8 mouse cellular contexts compared by ENCODE assay signal in the genomic region with DNA sequence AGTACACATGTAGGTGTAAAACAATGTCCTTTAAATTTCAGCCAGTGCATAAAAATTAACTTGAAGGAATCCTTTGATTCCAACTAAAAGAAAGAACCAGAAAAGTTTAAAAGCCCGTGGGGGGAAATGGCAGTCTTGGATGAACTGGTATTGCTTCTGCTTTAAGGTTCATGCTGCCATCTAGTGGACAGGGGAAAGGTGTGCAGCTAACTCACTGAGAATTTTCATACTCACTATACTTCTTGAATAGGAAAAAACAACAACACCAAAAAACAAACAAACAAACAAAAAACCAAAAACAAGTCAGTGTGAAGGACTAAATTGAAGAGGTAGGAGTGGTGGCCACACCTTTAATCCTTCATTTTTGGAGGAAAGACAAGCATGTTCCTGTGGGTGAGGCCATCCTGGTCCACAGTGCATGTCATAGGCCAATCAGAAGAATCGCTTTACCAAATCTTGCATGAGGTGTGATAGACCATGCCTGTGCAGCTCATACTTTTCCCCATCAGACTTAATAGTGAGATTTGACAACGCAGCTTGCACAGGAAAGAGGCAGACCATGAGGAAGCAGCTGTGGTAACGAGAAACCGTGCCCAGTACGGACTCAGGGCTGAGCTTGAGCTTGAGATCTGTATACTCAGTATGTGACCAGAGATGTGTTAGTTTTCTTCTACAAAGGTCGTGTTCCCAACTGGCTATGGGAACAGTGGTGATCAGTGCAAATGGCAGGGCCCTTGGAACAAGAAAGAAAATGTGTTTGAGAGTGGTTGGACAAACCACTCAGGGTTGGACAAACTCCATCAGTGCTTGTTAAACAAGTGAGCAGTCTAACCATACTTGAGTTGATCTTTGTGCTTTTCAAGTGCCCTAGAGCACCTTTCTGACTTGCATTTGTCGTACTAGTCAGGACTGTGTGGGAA. TPM values are rescaled to one million over a fixed set of nuclear protein-coding genes. Genes with fewer than 3 reads are reported as not detected.
DNase-seq lines count a peak whose midpoint lies in the region; ATAC-seq and TF ChIP-seq lines count a peak whose summit lies in the region.

No protein-coding gene starts in this region.

- peak; percentile 89 for TF ChIP-seq CTCF in kidney, postnatal 0 days (IDR thresholded peaks at IDR 0.05; ENCODE audit: low read depth)
- TF ChIP-seq CTCF in C2C12 (IDR thresholded peaks at IDR 0.05; ENCODE audit: control insufficient read depth, insufficient read depth, insufficient read length) (peak; percentile 13), MEL (IDR thresholded peaks at IDR 0.05 in 2 of 3, conservative IDR thresholded peaks at IDR 0.05 in 1 of 3; ENCODE audit: control insufficient read depth in 1 of 3, insufficient read depth in 1 of 3, low read depth in 2 of 3, low read length in 3 of 3, poor library complexity in 1 of 3, severe bottlenecking in 1 of 3) (peak; percentile 65 to 92 (median 86))

- TF ChIP-seq POLR2A in MEL (IDR thresholded peaks at IDR 0.05; ENCODE audit: control insufficient read depth in 1 of 2, insufficient read depth in 1 of 2, low read depth in 1 of 2, low read length in 2 of 2, poor library complexity in 1 of 2), result no peak

- no peaks in the 10 kb centered on the region for H3K79me3 ChIP-seq in C2C12 (ENCODE audit: low read depth)

- 70% methylated on average over 8 of the region's 8 CpGs for WGBS in kidney, postnatal 0 days
- WGBS in kidney, embryonic 16.5 days, result 71% methylated on average over 8 of the region's 8 CpGs

- TF ChIP-seq EP300 in MEL (IDR thresholded peaks at IDR 0.05; ENCODE audit: low read depth in 1 of 2, low read length in 2 of 2), result no peak

- DNase-seq in kidney, postnatal 0 days (ENCODE audit: low spot score), result peak; percentile 84
- peak; percentile 81 for DNase-seq in MEL (ENCODE audit: low read depth, low spot score)
- peak; percentile 81 for DNase-seq in embryo, embryonic 11 days
- DNase-seq in layer of hippocampus, adult 9-11 months, result peak; percentile 37
- peak; percentile 10 to 16 for DNase-seq in natural killer cell, adult 2 months (ENCODE audit: low spot score in 2 of 2)
- no peak for DNase-seq in urinary bladder, adult 18-20 months (ENCODE audit: low spot score in 2 of 2)

- H3K4me2 ChIP-seq in kidney, postnatal 0 days (ENCODE audit: low read length), result no peak overlapping the region
- H3K4me2 ChIP-seq in kidney, embryonic 16.5 days (replicated peaks; ENCODE audit: low read depth, low read length), result no peak overlapping the region

- H3K4me1 ChIP-seq in kidney, postnatal 0 days (replicated peaks; ENCODE audit: insufficient read depth, low read length), result no peaks in the 10 kb centered on the region
- no peaks in the 10 kb centered on the region for H3K4me1 ChIP-seq in kidney, embryonic 16.5 days (ENCODE audit: insufficient read depth, low read length)
- H3K4me1 ChIP-seq in MEL (ENCODE audit: control insufficient read depth in 1 of 2, insufficient read depth in 2 of 2, low read length in 2 of 2), result no peaks in the 10 kb centered on the region

- TF ChIP-seq RAD21 in MEL (IDR thresholded peaks at IDR 0.05; ENCODE audit: low read depth, low read length), result peak; percentile 81

- H3K9ac ChIP-seq in kidney, postnatal 0 days (ENCODE audit: low read depth, low read length), result no peak overlapping the region
- H3K9ac ChIP-seq in kidney, embryonic 16.5 days (replicated peaks; ENCODE audit: low read length), result no peak overlapping the region
- H3K9ac ChIP-seq in MEL (ENCODE audit: control insufficient read depth, low read depth, low read length, poor library complexity, severe bottlenecking), result no peak overlapping the region

- H3K79me2 ChIP-seq in C2C12 (ENCODE audit: control insufficient read depth, insufficient read depth) (peaks cover 8% of the 10 kb centered on the region), MEL (ENCODE audit: control insufficient read depth, insufficient read depth, low read length, poor library complexity) (no peaks in the 10 kb centered on the region)

- no peak overlapping the region for H3K27ac ChIP-seq in kidney, postnatal 0 days
- no peak overlapping the region for H3K27ac ChIP-seq in kidney, embryonic 16.5 days (ENCODE audit: low read length)
- H3K27ac ChIP-seq in MEL (ENCODE audit: control insufficient read depth, low read depth, low read length), result no peak overlapping the region

- H3K36me3 ChIP-seq in kidney, postnatal 0 days (ENCODE audit: insufficient read depth, low read length), result no peaks in the 10 kb centered on the region
- H3K36me3 ChIP-seq in kidney, embryonic 16.5 days (ENCODE audit: insufficient read depth, low read length), result no peaks in the 10 kb centered on the region
- H3K36me3 ChIP-seq in C2C12 (ENCODE audit: control insufficient read depth, insufficient read depth), result no peaks in the 10 kb centered on the region
- H3K36me3 ChIP-seq in MEL (ENCODE audit: control insufficient read depth in 1 of 2, insufficient read depth in 2 of 2, low read length in 2 of 2), result no peaks in the 10 kb centered on the region

- no peak for ATAC-seq in kidney, postnatal 0 days (replicated peaks; ENCODE audit: low FRiP score, low read depth)
- no peak for ATAC-seq in kidney, embryonic 16.5 days (ENCODE audit: low FRiP score, low TSS enrichment)

- H3K4me3 ChIP-seq in kidney, postnatal 0 days (replicated peaks; ENCODE audit: low read depth, low read length), result no peak overlapping the region
- no peak overlapping the region for H3K4me3 ChIP-seq in kidney, embryonic 16.5 days (ENCODE audit: low read length)
- H3K4me3 ChIP-seq in C2C12 (ENCODE audit: insufficient read depth, poor library complexity, severe bottlenecking) (no peak overlapping the region), MEL (ENCODE audit: control insufficient read depth in 1 of 2, insufficient read depth in 1 of 2, low read depth in 2 of 2, low read length in 2 of 2) (no peak overlapping the region)

- no peaks in the 10 kb centered on the region for H3K9me3 ChIP-seq in kidney, postnatal 0 days (replicated peaks; ENCODE audit: low read length)
- H3K9me3 ChIP-seq in kidney, embryonic 16.5 days (ENCODE audit: low read length), result no peaks in the 10 kb centered on the region
- no peaks in the 10 kb centered on the region for H3K9me3 ChIP-seq in MEL (replicated peaks; ENCODE audit: insufficient read depth, low read length)

- H3ac ChIP-seq in C2C12 (ENCODE audit: control insufficient read depth, insufficient read length, low read depth), result no peak overlapping the region

- H3K27me3 ChIP-seq in kidney, postnatal 0 days (ENCODE audit: insufficient read depth, low read length), result no peaks in the 10 kb centered on the region
- H3K27me3 ChIP-seq in kidney, embryonic 16.5 days (ENCODE audit: insufficient read depth, low read length), result no peaks in the 10 kb centered on the region
- H3K27me3 ChIP-seq in C2C12 (ENCODE audit: control insufficient read depth, insufficient read depth, insufficient read length), result no peaks in the 10 kb centered on the region
- H3K27me3 ChIP-seq in MEL (ENCODE audit: control insufficient read depth in 1 of 2, insufficient read depth in 2 of 2, low read length in 2 of 2), result no peaks in the 10 kb centered on the region

TF ChIP-seq in C2C12, 6 proteins besides CTCF, POLR2A, EP300 and RAD21:
- TF ChIP-seq FOSL1 (IDR thresholded peaks at IDR 0.05; ENCODE audit: insufficient read depth, low read length, poor library complexity, severe bottlenecking) (no peak), MAX (IDR thresholded peaks at IDR 0.05) (no peak), MYOG (IDR thresholded peaks at IDR 0.05; ENCODE audit: control insufficient read depth, extremely low read depth, insufficient read length) (no peak), CEBPB (IDR thresholded peaks at IDR 0.05; ENCODE audit: low read depth) (no peak), MYOD1 (IDR thresholded peaks at IDR 0.05; ENCODE audit: control insufficient read depth, insufficient read length, low read depth) (no peak), USF1 (IDR thresholded peaks at IDR 0.05; ENCODE audit: low read depth) (no peak)

TF ChIP-seq in MEL, 35 proteins besides CTCF, POLR2A, EP300 and RAD21:
- TF ChIP-seq SMC3 (IDR thresholded peaks at IDR 0.05; ENCODE audit: low read depth, low read length) (peak; percentile 63), UBTF (IDR thresholded peaks at IDR 0.05; ENCODE audit: borderline replicate concordance, insufficient read depth, low read depth, low read length) (no peak)

RNA-seq across cellular contexts. Expression of a gene that starts 52.8 kb away (rescaled TPM):
- polyA plus RNA-seq in kidney, postnatal 0 days (2015; fragmentation: Nextera tagmentation; extraction: Ambion mirVana), result 45.9 and 46.6 TPM in 2 replicates
- 48.2 and 54.5 TPM in 2 replicates for polyA plus RNA-seq in kidney, embryonic 16.5 days (2015; fragmentation: Nextera tagmentation; extraction: Ambion mirVana)
- polyA plus RNA-seq in C2C12 (2012; fragmentation: generic; extraction: Trizol) (21.6 TPM), MEL (2012; ENCODE audit: insufficient read depth in 1 of 2, insufficient read length in 2 of 2, low read depth in 1 of 2, low replicate concordance in 2 of 2, missing spikeins in 1 of 2) (10 to 100 TPM in 1 of 2 experiments, not detected in 1; 44.4 TPM)
- 39.9 and 44.0 TPM in 2 replicates for total RNA-seq in MEL (2012; rRNA removed)

Comparison
In these comparisons a context has a peak if more than half of its experiments do, and no peak if none do; other contexts are left out.
1. DNase-seq: peak in kidney, postnatal 0 days (single experiment), MEL (single experiment), embryo, embryonic 11 days (single experiment), layer of hippocampus, adult 9-11 months (single experiment) and natural killer cell, adult 2 months (2 of 2); none in urinary bladder, adult 18-20 months (0 of 2).
2. CTCF ChIP-seq: peak in every context shown above with its lines; median percentile 89 in kidney, postnatal 0 days; 86 in MEL; 13 in C2C12.